Mouse (Mus musculus): ENCODE measurements around the gene Syt5. TPM values are rescaled to one million over a fixed set of nuclear protein-coding genes. Genes with fewer than 3 reads are reported as not detected.

Syt5 gene
- total and polyA plus RNA-seq, 3 experiments = not detected

DNA sequence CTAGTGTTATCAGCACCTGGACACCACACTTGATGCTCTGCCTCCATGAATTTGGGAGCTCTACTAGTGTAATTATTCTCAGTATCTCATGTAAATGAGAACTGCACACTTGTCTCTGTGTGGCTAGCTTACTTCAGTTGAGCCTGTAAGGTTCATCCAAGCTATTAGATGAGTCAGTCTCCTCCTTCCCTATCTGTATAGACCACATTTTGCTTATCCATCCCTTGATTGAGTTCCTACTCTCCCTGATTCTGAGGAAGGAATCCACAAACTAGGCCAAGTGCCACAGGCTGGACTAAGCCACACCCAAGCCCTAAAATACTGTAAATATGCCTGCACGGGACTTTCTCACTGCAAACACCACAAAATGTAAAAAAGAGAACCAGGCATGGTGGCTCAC, 53.4 kb downstream of the Syt5 start:
- DNase-seq (ENCODE audit: low read depth, low spot score) = peak; percentile 81
- Histone ChIP-seq H3K36me3 (ENCODE audit: control insufficient read depth in 1 of 2, insufficient read depth in 2 of 2, low read length in 2 of 2) (peaks cover 10 to 34% of the 10 kb centered on the region in 2 experiments), H3K27ac (ENCODE audit: control insufficient read depth, low read depth, low read length) (peak overlapping the region; percentile 41), H3K27me3 (ENCODE audit: control insufficient read depth in 1 of 2, insufficient read depth in 2 of 2, low read length in 2 of 2) (no peaks in the 10 kb centered on the region), H3K79me2 (ENCODE audit: control insufficient read depth, insufficient read depth, low read length, poor library complexity) (peaks cover 33% of the 10 kb centered on the region), H3K4me3 (ENCODE audit: control insufficient read depth in 1 of 2, insufficient read depth in 1 of 2, low read depth in 2 of 2, low read length in 2 of 2) (no peak overlapping the region), H3K9ac (ENCODE audit: control insufficient read depth, low read depth, low read length, poor library complexity, severe bottlenecking) (no peak overlapping the region), H3K4me1 (ENCODE audit: control insufficient read depth in 1 of 2, insufficient read depth in 2 of 2, low read length in 2 of 2) (peaks cover 3 to 44% of the 10 kb centered on the region in 2 experiments), H3K9me3 (replicated peaks; ENCODE audit: insufficient read depth, low read length) (no peaks in the 10 kb centered on the region)
- peak; percentile 68 to 74 for TF ChIP-seq EP300 (IDR thresholded peaks at IDR 0.05; ENCODE audit: low read depth in 1 of 2, low read length in 2 of 2)
- peak; percentile 67; the same call in 1 of the 2 replicates for TF ChIP-seq RCOR1 (IDR thresholded peaks at IDR 0.05; ENCODE audit: low read depth, low read length)
- peak; percentile 70 for TF ChIP-seq GATA1 (IDR thresholded peaks at IDR 0.05; ENCODE audit: low read depth, low read length)
- TF ChIP-seq TCF12 (IDR thresholded peaks at IDR 0.05; ENCODE audit: low read depth, low read length) = peak; percentile 37; the same call in 1 of the 2 replicates
- peak; percentile 79 for TF ChIP-seq TAL1 (IDR thresholded peaks at IDR 0.05; ENCODE audit: low read length)
- TF ChIP-seq MAFK (IDR thresholded peaks at IDR 0.05; ENCODE audit: borderline replicate concordance, low read depth, low read length) = no peak
- TF ChIP-seq BHLHE40 (IDR thresholded peaks at IDR 0.05; ENCODE audit: borderline replicate concordance, low read depth, low read length) = peak; percentile 85
- 0 out of 2 replicates have a peak, but pooled peaks have one; percentile 43 for TF ChIP-seq JUND (IDR thresholded peaks at IDR 0.05; ENCODE audit: low read depth, low read length)
- no peak for TF ChIP-seq MAZ (IDR thresholded peaks at IDR 0.05; ENCODE audit: low read depth, low read length)

- Histone ChIP-seq H3K79me2 (ENCODE audit: control insufficient read depth, insufficient read depth, low read length, poor library complexity) (peaks cover 20% of the 10 kb centered on the region), H3K27ac (ENCODE audit: control insufficient read depth, low read depth, low read length) (no peak overlapping the region), H3K9ac (ENCODE audit: control insufficient read depth, low read depth, low read length, poor library complexity, severe bottlenecking) (no peak overlapping the region), H3K9me3 (replicated peaks; ENCODE audit: insufficient read depth, low read length) (no peaks in the 10 kb centered on the region), H3K4me1 (ENCODE audit: control insufficient read depth in 1 of 2, insufficient read depth in 2 of 2, low read length in 2 of 2) (peaks cover 3 to 40% of the 10 kb centered on the region in 2 experiments), H3K4me3 (ENCODE audit: control insufficient read depth in 1 of 2, insufficient read depth in 1 of 2, low read depth in 2 of 2, low read length in 2 of 2) (no peak overlapping the region), H3K36me3 (ENCODE audit: control insufficient read depth in 1 of 2, insufficient read depth in 2 of 2, low read length in 2 of 2) (peaks cover 10 to 34% of the 10 kb centered on the region in 2 experiments), H3K27me3 (ENCODE audit: control insufficient read depth in 1 of 2, insufficient read depth in 2 of 2, low read length in 2 of 2) (no peaks in the 10 kb centered on the region)
- no peak for DNase-seq (ENCODE audit: low read depth, low spot score)
- TF ChIP-seq SIN3A (IDR thresholded peaks at IDR 0.05; ENCODE audit: low read length) (no peak), ZNF384 (IDR thresholded peaks at IDR 0.05; ENCODE audit: low read depth, low read length) (no peak), TAL1 (IDR thresholded peaks at IDR 0.05; ENCODE audit: low read length) (no peak), TBP (IDR thresholded peaks at IDR 0.05; ENCODE audit: low read depth, low read length) (no peak), CHD1 (IDR thresholded peaks at IDR 0.05; ENCODE audit: low read depth, low read length) (no peak), MEF2A (IDR thresholded peaks at IDR 0.05; ENCODE audit: extremely low read depth, insufficient replicate concordance, low read depth, low read length, poor library complexity, severe bottlenecking) (no peak), RCOR1 (IDR thresholded peaks at IDR 0.05; ENCODE audit: low read depth, low read length) (no peak), JUND (IDR thresholded peaks at IDR 0.05; ENCODE audit: low read depth, low read length) (no peak)
Measured at GRCm38 (mm10) chr7:4492284-4493224, 54.8 kb downstream of the Syt5 start.
